Mouse (Mus musculus) naive thymus-derived CD4-positive, alpha-beta T cell, adult 2 months (primary cell): ENCODE data around the gene Kcnv2.

ENCODE experiments used
- DNase-seq: peaks from one replicate; pipeline ENCODE4 v3.0.0-alpha.2; 2011; ENCODE audit warnings: low read depth

Kcnv2 gene

DNA sequence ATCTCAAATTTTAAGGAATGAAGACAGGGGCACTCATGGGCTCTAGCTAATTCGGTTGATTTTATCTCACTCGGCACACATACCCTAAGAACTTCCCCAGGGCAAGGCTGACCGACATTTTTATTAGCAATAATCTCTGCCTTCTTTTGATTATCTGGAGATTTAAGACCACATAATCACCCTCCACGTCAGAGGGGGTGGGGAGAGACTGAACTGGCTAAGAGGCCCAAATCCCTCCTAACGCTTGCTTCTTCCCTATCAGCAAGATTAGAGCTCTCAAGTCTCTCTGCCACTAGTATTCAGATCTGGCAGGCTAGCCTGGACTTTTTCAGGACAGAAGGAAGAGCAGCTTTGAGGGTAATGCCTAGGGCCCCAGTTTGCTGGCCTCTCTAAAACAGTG, at the start of gene Kcnv2:
Gene Kcnv2 (plus strand): TSS at position 308 of the 400 bp plus-strand sequence.
- no peak for DNase-seq

DNA sequence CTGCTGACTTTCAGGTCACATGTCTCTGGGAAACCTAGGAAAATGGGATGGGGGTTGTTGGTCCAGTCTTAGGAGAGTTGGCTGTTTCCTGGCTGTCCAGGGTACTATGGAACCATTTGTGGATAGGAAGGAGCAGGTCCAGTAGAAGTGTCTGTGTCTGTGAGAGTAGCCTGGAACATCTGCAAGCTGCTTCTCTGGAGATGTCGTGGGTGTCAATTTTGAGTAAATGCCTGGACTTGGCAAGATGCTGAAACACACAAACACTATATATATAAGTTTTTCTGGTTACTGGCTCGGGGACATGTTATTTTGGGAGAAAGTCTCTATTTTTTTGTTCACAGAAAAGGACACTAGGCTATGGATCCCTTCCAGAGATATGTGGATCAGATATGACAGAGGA, 49.0 kb upstream of the Kcnv2 start:
- DNase-seq = no peak

DNA sequence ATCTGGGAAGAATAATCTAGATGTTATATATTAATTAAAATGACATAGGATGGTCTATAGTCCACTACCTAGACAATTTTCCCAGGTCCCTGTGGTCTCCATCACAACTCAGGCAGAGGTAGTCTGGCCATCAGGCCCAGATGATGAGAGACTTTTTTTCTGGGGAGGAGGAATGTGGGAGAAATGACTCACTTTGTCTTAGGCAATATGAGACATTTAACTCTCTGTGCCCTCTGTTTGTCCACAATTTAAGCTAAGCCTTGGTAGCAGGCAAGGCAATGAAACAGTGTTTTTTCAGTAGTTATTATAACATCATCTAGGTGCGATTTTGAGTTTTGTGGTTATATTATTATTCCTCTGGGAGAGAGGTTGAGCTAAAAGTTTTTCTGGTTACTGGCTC, 48.0 kb upstream of the Kcnv2 start:
- no peak for DNase-seq

DNA sequence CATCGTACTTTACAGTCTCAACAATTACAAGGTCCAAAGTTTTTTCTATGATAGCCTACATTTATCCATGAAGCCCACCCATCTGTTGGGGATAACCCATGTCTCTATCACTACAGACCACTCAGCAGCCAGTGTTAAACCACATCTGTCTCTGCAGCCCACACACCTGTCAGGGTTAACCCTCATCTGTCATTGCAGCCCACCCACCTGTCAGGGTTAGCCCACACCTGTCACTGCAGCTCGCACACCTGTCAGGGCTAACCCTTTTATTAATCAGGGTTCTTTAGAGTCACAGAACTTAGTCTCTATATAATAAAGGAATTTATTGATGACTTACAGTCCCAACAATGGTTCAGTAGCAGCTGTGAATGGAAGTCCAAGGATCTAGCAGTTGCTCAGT, 43.2 kb upstream of the Kcnv2 start:
- no peak for DNase-seq

DNA sequence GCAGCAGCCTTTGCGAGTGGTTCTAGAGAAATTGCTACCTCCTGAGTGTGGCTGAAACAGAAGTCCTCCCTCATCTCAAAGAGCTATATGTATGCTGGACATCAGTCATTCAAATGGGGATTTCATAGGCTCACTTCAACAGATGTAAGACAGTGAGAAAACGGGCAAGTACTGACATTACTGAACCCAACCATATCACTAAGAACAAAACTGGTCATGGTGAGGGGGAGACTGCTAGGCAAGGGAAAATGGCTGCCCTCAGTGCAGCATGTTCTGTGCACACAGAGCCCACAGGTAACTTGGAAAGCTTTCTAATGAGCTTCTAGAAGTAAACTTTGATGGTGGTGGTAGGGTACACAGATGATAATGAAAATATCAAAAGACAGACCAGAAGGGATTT, 12.3 kb upstream of the Kcnv2 start:
- no peak for DNase-seq

DNA sequence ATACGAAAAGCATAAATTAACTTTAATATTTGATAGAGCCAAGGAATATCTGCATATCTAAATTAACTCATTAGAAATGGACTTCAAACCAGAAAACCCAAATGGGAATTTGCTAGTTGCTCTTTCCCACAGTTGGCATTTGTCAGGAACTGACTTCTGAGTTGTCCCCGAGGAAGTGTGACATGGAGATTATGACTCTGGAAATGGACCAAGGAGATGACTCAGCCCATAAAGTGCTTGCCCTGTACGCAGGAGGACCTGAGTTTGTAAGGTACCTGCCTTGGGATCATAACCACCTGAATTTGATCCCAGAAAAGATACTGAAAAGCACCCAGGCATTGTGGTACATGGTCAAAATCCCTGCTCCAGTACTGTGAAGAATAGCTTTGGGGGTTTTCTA, 11.1 kb upstream of the Kcnv2 start:
- DNase-seq = no peak

DNA sequence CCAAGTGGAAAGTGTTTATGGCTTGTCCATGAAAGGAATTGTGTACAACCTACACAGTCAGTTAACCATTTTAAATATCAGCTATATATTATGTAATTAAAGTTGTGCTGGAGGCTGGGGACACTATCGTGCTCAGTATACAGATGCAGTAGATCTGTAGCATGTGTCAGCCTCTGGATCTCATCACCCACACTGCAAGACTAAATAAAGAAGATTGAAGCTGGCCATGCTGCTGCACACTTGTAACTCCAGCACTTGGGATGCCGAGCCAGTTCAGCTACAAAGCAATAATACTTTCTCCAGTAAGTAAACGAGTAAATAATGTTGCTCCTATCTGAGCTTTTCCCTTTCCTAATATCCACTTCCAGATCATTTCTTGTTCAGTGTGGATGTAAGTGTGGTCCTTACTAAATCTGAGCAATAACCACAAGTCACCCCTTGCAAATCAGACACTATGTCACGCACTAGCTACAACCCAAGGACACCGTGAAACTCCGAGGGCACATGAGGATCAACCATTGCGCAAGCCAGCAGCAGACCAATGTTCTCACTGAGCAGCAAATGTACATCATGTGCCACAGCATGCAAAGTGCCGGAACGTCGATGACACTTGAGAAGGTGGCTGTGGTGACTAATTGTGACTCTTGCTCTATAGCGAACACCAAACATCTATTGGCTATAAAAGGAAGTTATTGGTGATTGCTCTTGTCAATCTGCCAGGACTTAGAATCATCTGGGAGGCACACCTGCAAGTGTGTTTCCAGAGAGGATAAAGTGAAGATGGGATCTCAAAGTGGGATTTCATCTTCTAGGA, 9.9 kb upstream of the Kcnv2 start:
- DNase-seq = no peak

DNA sequence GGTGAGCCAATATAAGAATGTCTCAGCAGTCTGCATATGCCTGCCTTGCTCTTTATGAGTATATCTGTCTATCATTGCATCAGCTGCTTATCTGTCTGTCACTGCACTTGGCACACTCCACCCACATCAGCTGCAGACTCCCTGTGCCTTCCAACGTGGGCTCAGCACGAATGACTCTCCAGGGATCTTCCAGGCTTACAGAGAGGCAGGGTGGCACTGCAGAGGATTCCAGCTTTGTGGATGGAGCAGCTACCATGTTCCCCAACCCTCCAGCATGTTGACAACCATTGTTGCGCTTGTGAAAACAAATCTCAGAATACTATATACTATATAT, 9.3 kb upstream of the Kcnv2 start:
- no peak for DNase-seq

DNA sequence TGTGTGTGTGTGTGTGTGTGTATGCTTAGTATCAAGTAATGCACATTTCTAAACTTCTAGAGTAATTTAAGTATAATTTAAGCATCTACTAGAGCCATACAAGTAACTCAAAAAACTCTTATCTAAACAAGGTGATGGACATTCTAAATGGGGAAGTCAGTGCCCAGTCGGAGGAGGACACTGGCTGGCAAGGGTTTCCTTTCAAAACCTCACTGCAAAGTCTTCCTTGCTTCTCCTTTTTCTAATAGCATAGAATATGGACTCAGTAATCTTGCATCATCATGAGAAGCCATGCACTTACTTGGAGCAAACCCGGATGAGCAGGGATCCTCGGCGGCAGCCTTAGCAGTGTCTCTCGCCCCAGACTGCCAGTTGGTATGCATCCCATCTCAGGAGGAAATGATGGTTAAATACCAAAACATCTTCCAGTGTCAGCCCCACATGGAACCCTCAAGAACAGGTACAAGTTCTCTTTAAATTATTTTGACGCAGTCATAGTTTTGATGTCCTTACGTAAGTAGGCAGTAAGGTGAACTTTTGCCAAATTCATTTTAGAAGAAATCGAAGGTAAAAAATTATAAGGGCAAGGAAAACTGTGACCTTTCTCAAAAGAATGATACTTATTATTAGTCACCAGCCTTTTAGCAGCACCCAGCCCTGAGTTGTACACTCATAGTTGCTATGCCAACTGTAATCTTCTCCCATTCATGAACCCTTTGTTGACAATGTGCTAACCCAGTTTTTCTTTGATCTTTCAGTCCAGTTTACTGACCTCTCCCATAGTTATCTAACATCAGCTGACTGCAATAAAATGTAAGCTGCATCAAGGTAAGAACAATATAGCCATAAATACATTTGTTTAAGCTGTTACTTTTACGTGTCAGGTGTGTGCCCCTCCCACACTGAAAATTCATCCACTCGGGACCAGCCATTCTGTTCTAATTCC, 5.8 kb upstream of the Kcnv2 start:
- DNase-seq = no peak

DNA sequence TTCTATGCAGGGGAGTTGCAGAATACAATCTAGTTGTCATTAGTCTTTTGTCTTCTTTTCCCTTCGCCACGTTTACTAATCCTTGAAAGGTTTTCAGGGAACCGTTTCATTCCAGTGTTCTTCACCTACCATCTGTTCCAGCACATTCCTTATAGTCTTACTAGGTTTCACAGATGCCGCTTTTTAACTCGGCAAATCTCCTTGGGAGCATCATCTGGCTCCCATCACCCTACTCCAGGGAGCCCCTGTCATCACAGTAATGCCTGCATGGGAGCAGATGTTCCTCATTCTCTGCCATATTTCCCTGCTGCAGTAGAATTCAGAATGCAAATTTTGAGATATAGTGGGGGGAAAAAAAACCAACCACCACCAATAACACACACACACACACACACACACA, 5.1 kb upstream of the Kcnv2 start:
- no peak for DNase-seq

DNA sequence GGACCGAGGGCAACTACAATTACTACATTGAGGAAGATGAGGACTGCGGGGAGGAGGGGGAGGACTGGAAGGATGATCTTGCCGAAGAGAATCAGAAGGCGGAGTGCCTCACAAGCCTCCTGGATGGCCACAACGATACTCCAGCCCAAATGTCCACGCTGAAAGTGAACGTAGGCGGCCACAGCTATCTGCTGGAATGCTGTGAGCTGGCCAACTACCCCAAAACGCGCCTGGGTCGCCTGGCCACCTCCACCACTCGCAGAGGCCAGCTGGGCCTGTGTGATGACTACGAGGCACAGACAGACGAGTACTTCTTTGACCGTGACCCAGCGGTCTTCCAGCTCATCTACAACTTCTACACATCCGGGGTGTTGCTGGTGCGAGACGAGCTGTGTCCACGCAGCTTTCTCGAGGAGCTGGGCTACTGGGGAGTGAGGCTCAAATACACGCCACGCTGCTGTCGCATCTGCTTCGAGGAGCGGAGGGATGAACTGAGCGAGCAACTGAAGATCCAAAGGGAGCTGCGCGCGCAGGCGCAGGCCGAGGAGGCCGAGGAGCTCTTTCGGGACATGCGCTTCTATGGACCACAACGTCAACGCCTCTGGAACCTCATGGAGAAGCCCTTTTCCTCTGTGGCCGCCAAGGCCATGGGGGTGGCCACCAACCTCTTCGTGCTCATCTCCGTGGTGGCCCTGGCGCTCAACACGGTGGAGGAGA, 681 bp downstream of the Kcnv2 start:
- DNase-seq = no peak

DNA sequence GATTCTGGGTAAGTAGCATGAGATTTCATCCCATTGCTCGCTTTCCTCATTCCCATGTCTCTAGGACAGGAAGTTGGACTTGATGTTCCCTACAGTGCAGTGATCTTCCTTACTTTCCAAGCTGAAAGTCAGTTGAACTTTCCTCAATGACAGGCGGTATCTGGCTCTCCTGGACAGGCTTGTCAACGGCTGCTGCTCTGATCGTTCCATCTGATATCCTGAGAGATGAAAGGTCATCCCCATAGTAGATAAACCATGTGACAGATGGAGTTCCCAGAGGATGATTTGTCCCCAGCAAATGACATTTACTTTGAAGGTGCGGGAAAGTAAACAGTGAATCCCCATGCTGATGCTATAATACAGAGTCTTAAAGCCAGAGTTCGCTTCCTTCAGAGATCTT, 3.2 kb downstream of the Kcnv2 start:
- DNase-seq = no peak

DNA sequence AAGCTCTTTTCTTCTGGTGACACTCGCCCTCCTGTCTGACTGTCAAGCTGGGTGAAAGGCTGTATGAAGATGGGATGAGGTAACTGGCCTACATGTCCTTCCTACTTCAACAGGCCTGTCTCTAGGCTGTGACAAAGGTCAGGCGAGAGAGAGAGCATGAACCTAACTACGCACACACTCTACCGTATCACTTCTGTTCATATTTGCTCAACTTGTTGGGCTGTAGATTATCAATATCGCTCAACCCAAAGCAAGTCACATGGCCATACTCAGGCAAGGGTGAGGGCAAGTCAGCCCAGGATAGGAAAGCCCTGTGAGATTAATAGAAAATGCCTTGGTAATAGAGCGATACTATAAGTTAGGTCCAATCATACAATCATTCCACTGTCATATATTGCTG, 5.2 kb downstream of the Kcnv2 start:
- DNase-seq = no peak

DNA sequence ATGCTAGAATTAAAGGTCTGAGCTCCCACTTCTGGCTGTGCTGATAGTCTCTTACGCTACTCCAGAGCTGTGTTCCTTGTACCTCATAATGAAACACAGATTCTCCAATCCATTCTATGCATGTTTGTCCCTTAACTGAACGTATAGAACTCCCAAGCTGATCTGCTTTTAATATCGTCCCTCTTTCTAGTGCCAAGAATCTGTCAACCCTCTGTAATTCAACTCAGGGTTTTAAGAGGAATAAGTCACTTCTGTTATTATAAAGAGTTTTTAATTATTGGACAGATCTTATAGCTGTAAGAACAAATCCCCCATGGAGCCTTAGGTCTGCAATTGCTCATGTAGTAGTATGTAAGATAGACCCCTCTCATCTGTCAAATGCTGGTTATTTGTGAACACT, 5.8 kb downstream of the Kcnv2 start:
- no peak for DNase-seq

DNA sequence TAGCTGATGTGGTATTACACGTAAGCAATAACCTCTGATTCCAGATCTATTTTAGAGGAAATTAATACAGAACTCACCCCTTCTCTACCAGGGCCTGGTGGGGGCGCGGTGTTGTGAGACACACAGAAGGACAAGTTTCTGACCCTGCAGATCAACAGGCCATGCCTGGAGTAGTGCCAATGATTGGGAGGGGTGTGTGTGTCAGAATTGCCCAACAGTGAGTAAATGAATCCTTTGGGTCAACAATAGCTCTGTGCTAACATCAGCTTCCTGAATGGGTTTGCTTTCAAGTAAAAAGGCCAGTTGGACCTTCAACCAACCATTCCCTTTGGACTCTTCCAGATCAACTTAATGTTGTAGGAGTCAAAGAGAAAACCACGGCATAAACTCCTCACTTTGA, 6.3 kb downstream of the Kcnv2 start:
- DNase-seq = no peak

DNA sequence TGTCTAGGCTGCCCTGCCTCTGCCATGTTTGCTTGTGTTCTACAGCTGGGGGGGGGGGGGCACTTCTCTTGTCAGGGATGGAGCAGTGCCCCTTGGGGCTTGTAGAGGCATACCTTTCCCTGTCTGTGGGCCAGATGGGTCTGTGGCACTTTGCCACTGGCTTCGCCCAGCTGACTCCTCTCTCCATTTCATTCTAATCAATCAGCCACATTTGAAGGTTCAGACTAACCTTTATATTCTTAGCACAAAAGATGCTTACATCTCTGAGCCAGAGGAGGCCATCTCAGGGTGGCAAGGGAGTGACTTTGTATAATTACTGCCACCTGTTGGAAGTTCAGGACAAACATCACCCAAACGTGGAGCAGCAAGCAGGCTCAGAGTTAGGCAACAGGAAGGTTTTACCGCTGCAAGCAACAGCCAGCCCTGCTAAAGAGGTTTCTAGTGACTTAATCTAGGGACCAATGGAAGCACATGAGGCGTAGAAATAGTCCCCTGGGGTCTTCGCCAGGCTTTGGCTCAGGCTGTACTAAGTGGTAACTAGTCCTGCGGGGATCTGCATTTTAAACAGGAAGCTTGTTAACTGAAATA, 9.9 kb downstream of the Kcnv2 start:
- DNase-seq = no peak

DNA sequence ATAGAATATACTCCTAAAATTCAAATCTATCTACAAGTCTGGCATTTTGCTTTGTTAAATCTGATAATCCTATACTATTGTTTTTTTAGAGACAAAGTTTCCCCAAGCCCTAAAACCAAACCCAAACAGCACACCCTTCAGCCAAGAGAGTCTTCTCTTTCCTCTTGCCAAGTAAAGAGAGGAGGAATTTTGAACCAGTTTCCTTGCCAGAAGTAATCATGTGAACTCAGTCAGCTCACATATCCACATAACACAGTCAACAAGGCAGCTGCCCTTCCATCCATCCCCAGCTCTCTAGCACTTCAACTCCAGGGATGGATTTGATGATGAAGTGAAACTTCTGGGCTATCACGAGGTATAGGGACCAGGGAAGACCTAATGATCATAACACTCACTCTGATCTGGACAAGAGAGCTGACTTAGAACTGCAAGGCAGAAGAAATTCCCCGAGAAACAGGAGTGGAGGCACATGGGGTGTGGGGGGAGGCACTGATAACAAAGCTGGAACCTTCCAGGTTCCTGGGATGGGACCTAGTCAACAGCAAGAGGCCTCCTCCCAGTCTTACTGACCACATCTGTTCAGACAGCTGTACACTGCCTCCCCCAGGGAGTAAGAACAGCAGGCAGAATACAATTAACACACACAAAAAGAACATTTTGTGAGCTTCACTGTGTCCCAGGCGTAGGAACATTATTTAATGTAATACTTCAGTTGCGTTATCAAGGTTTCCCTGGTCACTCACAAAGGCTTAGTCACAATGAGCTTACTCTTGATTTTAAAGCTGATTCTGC, 13.9 kb downstream of the Kcnv2 start:
- DNase-seq = no peak

DNA sequence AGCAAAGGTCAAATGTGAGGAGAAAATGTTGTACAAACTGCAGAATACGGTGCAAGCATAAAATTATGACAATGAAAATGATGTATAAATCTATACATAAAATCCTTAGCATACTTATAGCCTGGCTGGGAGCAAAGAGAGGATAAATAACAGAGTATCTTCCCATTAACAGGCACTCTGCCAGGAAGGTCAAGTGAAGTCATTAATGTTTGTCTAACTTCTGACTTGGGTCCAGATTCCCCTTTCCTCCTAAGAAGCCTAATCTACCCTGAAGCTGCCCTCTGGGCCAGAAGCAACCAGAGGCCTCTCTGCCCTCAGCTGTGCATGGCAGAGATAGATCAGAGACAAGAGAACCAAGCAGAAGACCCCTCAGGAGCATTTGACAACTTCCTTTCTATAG, 24.1 kb downstream of the Kcnv2 start:
- DNase-seq = no peak

DNA sequence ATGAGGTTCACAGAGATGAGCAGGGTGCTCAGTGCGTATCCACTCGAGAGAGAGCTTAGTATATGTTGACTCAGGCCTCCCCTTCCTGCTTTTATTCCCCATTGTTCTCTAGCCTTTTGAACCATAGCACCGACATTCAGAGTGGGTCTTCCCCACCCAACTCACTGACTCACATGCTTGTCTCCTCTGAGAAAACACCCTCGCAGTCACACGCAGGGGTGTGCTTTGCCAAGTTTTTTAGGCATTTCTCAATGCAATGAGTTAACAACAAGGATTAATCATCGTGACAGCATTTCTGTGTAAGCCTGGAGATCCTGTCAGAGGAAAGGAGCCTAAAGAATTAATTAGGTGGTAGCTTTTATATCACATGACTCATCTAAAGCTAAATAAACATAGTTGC, 29.3 kb downstream of the Kcnv2 start:
- DNase-seq = no peak

DNA sequence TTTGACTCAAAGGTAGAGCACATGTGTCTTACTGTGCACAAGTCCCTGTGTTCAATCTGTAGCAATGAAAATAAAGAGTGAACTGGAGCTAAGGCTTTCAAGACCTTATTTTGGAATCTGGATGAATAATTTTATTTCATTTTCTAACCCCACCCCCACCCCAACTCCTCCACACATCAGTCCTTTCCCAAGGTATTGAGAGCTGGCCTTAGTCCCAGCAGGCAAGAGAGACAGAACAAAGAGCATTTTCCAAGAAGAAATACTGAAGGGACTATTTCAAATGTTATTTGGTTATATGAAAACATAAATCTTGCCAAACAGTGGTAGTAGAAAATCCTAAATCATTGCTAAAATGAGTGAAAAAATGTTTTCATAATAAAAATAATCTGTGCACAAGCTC, 38.0 kb downstream of the Kcnv2 start:
- DNase-seq = no peak

DNA sequence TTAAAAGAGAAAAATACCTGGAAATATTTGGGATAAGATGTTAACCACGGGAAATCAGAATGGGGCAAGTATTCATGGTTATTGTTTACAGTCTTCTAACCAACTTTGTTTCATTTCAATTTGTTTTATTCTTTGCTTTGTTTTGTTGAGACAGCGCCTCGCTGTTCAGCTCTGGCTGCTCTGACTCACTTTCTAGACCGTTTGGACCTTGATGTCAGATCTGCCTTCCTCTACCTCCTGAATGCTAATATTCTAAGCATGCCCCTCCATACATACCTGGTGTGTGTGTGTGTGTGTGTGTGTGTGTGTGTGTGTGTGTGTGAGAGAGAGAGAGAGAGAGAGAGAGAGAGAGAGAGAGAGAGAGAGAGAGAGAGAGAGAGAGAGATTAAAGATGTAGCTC, 41.5 kb downstream of the Kcnv2 start:
- no peak for DNase-seq

DNA sequence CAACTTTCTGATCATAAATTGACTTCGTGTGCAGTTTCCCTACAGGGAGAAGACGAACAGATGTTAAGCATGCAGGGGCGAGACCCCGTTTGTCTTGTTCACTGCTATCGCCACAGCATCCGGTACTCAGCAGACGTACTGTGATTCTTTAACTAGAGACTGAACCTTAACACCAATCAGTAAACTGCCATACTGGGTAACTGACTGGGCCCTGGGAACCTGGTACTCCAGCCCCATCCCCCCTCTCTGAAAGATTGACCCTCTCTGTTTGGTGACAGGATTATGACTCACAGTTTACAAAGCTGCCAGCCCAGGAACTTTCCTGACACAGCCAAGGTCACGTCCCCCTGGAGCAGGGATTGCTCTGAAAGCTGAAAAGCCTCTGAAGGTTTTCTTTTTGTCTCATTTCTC, 42.1 kb downstream of the Kcnv2 start:
- no peak for DNase-seq
